Mouse (Mus musculus) erythroblast, embryonic 14.5 days (primary cell): Measurements from ENCODE around the gene Napb. TPM values are rescaled to one million over a fixed set of nuclear protein-coding genes. Genes with fewer than 3 reads are reported as not detected.
"Not testable (repeated sequence)": the region's sequence is repeated elsewhere in the genome, so short reads cannot be mapped to it uniquely, and the experiment has no call there.

Experiments
- H3K27me3 ChIP-seq: 2 replicates; pipeline ENCODE4 v1.6.1; 2012; ENCODE audit warnings: inconsistent platforms; ENCODE audit not compliant: control insufficient read depth
- H3K36me3 ChIP-seq: 2 replicates; pipeline ENCODE4 v1.6.1; 2012; ENCODE audit warnings: mild to moderate bottlenecking, inconsistent platforms; ENCODE audit not compliant: control insufficient read depth
- H3K4me1 ChIP-seq: 2 replicates; pipeline ENCODE4 v1.6.1; 2012; ENCODE audit warnings: inconsistent platforms; ENCODE audit not compliant: control insufficient read depth
- H3K4me3 ChIP-seq: replicated peaks from 2 replicates; pipeline ENCODE3; 2012; ENCODE audit warnings: moderate library complexity, mild to moderate bottlenecking, inconsistent platforms
- H3K9me3 ChIP-seq: 2 replicates; pipeline ENCODE4 v1.6.1; 2012; ENCODE audit warnings: low read length, inconsistent platforms, mixed read lengths; ENCODE audit not compliant: control insufficient read depth
- GATA1 ChIP-seq: IDR thresholded peaks from 2 replicates; pipeline ENCODE4 v1.6.1; 2012; ENCODE audit warnings: low read length, inconsistent platforms, mixed read lengths
- TAL1 ChIP-seq: IDR thresholded peaks from 3 replicates; pipeline ENCODE4 v1.6.1; 2012; ENCODE audit warnings: low read length, inconsistent platforms, mixed read lengths
- polyA plus RNA-seq: library from polyadenylated mRNA; stranded (reverse); fragments of >175 nt; gene quantifications from 2 replicates; pipeline ENCODE4 v1.2.3, GENCODE M21; 2012

The Napb gene
- not detected in 2 replicates for polyA plus RNA-seq

DNA sequence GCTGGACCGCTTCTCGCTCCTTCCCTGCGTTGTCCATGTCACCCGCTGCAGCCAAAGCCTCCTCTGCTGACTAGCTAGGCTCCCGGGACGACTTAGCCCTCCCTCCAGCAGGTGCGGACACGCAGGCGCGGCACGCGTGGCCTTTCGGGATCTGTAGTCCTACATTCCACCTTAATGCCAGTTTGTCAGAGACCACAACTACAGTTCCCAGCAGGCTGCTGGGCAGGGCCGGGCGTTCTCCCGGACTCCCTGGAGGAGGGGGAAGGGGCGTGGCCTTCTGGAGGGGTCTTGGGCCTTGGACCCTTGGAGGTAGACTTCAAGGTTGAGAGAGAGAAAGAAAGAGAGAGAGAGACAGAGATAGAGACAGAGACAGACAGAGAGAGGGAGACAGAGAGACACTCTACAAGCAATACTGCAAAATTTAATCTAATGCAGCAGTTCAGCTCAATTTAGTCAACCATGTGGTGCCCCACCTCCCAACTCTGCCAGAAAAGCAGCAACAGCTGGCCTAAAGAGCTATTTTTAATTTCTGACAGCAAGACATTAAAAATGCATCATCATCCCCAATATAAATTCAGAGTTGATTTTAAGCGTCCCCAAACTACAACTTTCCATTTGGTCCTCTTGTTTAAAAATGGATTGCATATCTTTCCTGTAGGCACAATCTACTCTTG is at the start of gene Napb:
Napb (minus strand) TSS at position 141 of the 674 bp plus-strand sequence.
- H3K27me3 ChIP-seq = peaks cover 7% of the 10 kb centered on the region
- H3K9me3 ChIP-seq = peaks cover 5% of the 10 kb centered on the region; the same call in 1 of the 2 replicates
- TF ChIP-seq GATA1 (no peak), TAL1 (no peak)
- no peaks in the 10 kb centered on the region for H3K36me3 ChIP-seq
- peaks cover 10% of the 10 kb centered on the region for H3K4me1 ChIP-seq
- peak within 1 kb of the TSS; percentile 65 for H3K4me3 ChIP-seq

DNA sequence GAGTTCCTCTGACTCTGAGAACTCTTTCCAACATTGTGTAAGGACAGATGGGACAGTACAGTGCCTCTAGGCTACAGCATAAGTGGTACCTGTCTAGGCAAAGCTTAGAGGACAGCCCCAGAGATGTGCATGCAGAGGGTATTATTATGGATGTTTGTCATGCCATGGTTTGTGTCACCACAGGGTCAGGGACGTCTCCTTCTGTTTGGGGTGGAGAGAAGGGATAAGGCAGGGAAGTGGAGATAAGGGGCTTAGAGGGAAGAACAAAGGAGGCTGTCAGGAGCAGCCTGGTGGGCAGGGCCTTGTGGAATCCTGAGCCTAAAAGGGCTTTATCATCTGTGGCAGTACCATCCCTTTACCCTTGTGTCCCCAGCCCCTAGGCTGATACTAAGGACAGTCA is 49.4 kb upstream of the Napb start, which contains the start of gene 8030411F24Rik:
8030411F24Rik (plus strand) TSS at position 301 of the 400 bp plus-strand sequence.
- no peaks in the 10 kb centered on the region for H3K27me3 ChIP-seq
- no peaks in the 10 kb centered on the region for H3K36me3 ChIP-seq
- no peak within 1 kb of the TSS for H3K4me3 ChIP-seq
- no peaks in the 10 kb centered on the region for H3K9me3 ChIP-seq
- H3K4me1 ChIP-seq = no peaks in the 10 kb centered on the region
- TF ChIP-seq GATA1 (no peak), TAL1 (no peak)

GRCm38 (mm10) chr2:148771397-148771796 is 39.1 kb upstream of the Napb start, which contains the start of gene Cst11:
Cst11 (minus strand) TSS chr2:148771497.
- H3K27me3 ChIP-seq, H3K4me1 ChIP-seq, H3K4me3 ChIP-seq, H3K9me3 ChIP-seq, H3K36me3 ChIP-seq: not testable (repeated sequence)

DNA sequence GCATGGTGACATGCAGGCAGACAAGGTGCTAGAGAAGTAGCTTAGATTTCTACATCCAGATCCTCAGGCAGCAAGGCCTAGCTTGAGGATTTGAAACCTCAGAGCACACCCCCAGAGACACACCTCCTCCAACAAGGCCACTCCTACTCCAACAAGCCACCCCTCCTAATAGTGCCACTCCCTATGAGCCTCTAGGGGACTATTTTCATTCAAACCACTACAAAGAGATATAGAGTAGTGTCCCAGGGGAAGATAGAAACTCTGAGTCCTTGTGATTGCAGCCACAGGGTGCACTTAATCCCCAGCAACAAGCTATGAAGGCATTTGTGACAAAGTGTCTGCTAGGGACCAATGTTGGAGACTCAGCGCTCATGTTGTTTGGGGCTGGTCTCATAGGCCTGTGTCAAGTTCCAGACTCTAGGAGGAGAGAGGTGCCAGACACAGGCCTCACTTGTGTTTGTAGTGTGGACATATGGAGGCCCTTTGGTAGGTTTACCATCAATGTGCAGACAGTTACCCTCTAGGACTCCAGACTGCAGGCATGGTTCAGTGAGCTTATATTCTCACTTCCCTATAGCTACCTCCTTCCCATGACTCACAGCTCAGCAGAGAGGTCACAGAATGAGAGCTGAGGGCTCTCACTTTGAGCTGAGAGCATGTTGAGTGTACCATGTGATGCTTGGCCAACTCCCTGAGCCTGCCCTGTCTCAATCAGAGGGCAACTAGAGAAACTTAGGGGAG is 31.6 kb upstream of the Napb start:
- Histone ChIP-seq H3K4me3 (no peak overlapping the region), H3K27me3 (no peaks in the 10 kb centered on the region), H3K36me3 (no peaks in the 10 kb centered on the region), H3K4me1 (no peaks in the 10 kb centered on the region), H3K9me3 (no peaks in the 10 kb centered on the region)
- TF ChIP-seq GATA1 (no peak), TAL1 (no peak)

GRCm38 (mm10) chr2:148754310-148754846 is 22.1 kb upstream of the Napb start:
- no peaks in the 10 kb centered on the region for H3K36me3 ChIP-seq
- no peaks in the 10 kb centered on the region for H3K9me3 ChIP-seq
- no peak for TF ChIP-seq TAL1
- no peak for TF ChIP-seq GATA1
- peaks cover 2% of the 10 kb centered on the region; the same call in 1 of the 2 replicates for H3K4me1 ChIP-seq
- H3K27me3 ChIP-seq = no peaks in the 10 kb centered on the region
- no peak overlapping the region for H3K4me3 ChIP-seq

- Histone ChIP-seq H3K36me3 (no peaks in the 10 kb centered on the region), H3K27me3 (no peaks in the 10 kb centered on the region), H3K4me1 (peaks cover 2% of the 10 kb centered on the region; the same call in 1 of the 2 replicates), H3K4me3 (peak overlapping the region; percentile 25), H3K9me3 (no peaks in the 10 kb centered on the region)
- TF ChIP-seq TAL1 = no peak
- TF ChIP-seq GATA1 = no peak
These were observed 19.9 kb upstream of the Napb start for GRCm38 (mm10) chr2:148751893-148752813.

GRCm38 (mm10) chr2:148750058-148750457 is 17.8 kb upstream of the Napb start, which contains the start of gene Cstl1:
Cstl1 (plus strand) TSS chr2:148750358.
- Histone ChIP-seq H3K36me3 (no peaks in the 10 kb centered on the region), H3K9me3 (no peaks in the 10 kb centered on the region), H3K4me3 (no peak within 1 kb of the TSS), H3K27me3 (no peaks in the 10 kb centered on the region), H3K4me1 (peaks cover 2% of the 10 kb centered on the region; the same call in 1 of the 2 replicates)
- TF ChIP-seq GATA1 (no peak), TAL1 (no peak)

- H3K4me1 ChIP-seq = no peaks in the 10 kb centered on the region
- TF ChIP-seq TAL1 = no peak
- no peak for TF ChIP-seq GATA1
- H3K27me3 ChIP-seq = no peaks in the 10 kb centered on the region
- no peaks in the 10 kb centered on the region for H3K36me3 ChIP-seq
- H3K4me3 ChIP-seq = no peak overlapping the region
- no peaks in the 10 kb centered on the region for H3K9me3 ChIP-seq
These were observed 11.7 kb upstream of the Napb start for GRCm38 (mm10) chr2:148743846-148744407.
